Mouse (Mus musculus): ENCODE measurements around the gene Kcnq1.

Kcnq1 gene

GRCm38 (mm10) chr7:143106062-143106461 is at the start of gene Kcnq1:
Kcnq1 (plus strand) TSS chr7:143106362.
- Histone ChIP-seq H3K9me3 (ENCODE audit: low read length) (no peaks in the 10 kb centered on the region), H3K4me1 (replicated peaks; ENCODE audit: low read depth, low read length) (peaks cover 23% of the 10 kb centered on the region), H3K36me3 (ENCODE audit: insufficient read depth, low read length) (no peaks in the 10 kb centered on the region), H3K4me3 (replicated peaks; ENCODE audit: low read length) (peak within 1 kb of the TSS; percentile 83), H3K27me3 (ENCODE audit: insufficient read depth, low read length) (peaks cover 97% of the 10 kb centered on the region)
- TF ChIP-seq CTCF (conservative IDR thresholded peaks at IDR 0.05; ENCODE audit: low read length) (no peak), NANOG (IDR thresholded peaks at IDR 0.05; ENCODE audit: borderline replicate concordance, low read length) (no peak), POU5F1 (IDR thresholded peaks at IDR 0.05; ENCODE audit: borderline replicate concordance, low read length) (no peak)

DNA sequence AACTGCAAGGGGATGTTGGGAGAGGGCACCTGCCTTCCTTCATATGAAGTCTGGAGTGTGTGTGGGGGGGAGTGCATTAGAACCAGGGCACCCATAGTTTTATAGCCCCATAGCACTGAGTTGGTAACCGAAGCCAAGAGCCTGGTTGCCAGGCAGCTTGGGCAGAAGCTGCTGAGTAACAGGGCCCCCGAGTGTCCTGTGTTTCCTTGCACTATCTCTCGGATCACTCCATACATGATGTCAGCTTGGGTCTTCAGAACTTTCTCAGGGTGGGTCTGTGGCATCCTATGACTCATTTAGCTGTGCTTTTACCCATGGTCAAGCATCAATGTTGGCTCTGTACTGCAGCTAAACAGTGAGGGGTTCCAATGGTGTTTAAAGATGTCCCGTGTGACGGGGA is 49.1 kb upstream of the Kcnq1 start:
- peak overlapping the region; percentile 17 for H3K4me3 ChIP-seq (replicated peaks; ENCODE audit: low read length)
- peaks cover 89% of the 10 kb centered on the region for H3K4me1 ChIP-seq (replicated peaks; ENCODE audit: low read depth, low read length)
- TF ChIP-seq POU5F1 (IDR thresholded peaks at IDR 0.05; ENCODE audit: borderline replicate concordance, low read length) (no peak), NANOG (IDR thresholded peaks at IDR 0.05; ENCODE audit: borderline replicate concordance, low read length) (no peak), CTCF (conservative IDR thresholded peaks at IDR 0.05; ENCODE audit: low read length) (no peak)

DNA sequence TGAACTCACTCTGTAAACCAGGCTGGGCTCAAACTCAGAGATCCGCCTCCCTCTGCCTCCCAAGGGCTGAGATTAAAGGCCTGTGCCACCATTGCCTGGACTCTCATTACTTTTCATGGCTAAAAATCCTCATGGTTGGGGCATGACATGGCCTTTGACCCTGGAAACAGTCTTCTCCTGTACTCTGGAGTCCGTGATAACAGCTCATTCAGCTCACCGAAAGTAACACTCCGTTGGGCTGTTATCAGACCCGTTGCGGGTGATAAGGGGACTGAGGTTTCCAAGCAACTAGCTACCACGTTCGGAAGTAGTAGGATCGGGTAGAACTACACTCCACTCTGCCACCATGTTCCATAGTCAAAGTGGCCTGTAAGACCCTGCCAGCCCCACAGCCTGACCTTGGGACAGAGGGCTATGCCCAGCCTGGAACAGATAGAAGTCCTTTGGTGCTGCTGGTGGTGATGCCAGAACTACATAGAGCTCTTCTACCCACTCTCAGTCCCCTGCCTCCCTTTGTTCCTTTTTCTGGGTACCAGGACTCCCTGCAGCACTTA is 48.4 kb upstream of the Kcnq1 start:
- Histone ChIP-seq H3K4me1 (replicated peaks; ENCODE audit: low read depth, low read length) (peaks cover 92% of the 10 kb centered on the region), H3K36me3 (ENCODE audit: insufficient read depth, low read length) (peaks cover 91% of the 10 kb centered on the region), H3K9me3 (ENCODE audit: low read length) (no peaks in the 10 kb centered on the region), H3K4me3 (replicated peaks; ENCODE audit: low read length) (peak overlapping the region; percentile 17; the same call in 1 of the 2 replicates), H3K27me3 (ENCODE audit: insufficient read depth, low read length) (no peaks in the 10 kb centered on the region)
- TF ChIP-seq NANOG (IDR thresholded peaks at IDR 0.05; ENCODE audit: borderline replicate concordance, low read length), result no peak
- no peak for TF ChIP-seq POU5F1 (IDR thresholded peaks at IDR 0.05; ENCODE audit: borderline replicate concordance, low read length)
- no peak for TF ChIP-seq CTCF (conservative IDR thresholded peaks at IDR 0.05; ENCODE audit: low read length)

More for the DNA sequence above, 49.1 kb upstream of the Kcnq1 start:
- Histone ChIP-seq H3K36me3 (ENCODE audit: insufficient read depth, low read length) (peaks cover 84% of the 10 kb centered on the region), H3K27me3 (ENCODE audit: insufficient read depth, low read length) (no peaks in the 10 kb centered on the region), H3K9me3 (ENCODE audit: low read length) (no peaks in the 10 kb centered on the region)

DNA sequence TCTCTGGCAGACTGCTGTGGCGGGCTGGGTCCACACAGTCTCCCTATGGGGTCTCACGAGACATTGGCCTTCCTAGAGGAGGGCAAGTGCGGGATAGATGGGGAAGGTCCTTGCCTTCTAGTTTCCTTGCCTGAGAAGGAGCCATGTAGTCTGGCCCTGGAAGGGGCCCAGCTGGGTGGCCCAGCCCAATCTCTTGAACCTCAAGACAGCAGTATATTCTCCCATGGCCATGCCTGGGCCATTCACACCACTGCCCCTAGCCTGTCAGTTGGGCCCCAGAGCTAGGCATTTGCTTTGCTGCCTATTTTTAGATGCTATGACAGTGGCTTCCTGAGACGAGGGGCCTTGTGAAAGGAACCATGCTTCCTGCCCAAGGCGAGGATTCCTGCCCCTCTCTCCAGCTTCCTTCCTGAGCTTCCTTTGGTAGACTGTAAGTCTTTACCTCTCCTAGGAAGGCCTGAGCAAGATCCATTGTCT is 47.9 kb upstream of the Kcnq1 start:
- H3K9me3 ChIP-seq (ENCODE audit: low read length), result no peaks in the 10 kb centered on the region

GRCm38 (mm10) chr7:143059202-143059870 is 46.8 kb upstream of the Kcnq1 start:
- H3K9me3 ChIP-seq (ENCODE audit: low read length), result no peaks in the 10 kb centered on the region
- H3K27me3 ChIP-seq (ENCODE audit: insufficient read depth, low read length), result no peaks in the 10 kb centered on the region
- peaks cover 100% of the 10 kb centered on the region for H3K4me1 ChIP-seq (replicated peaks; ENCODE audit: low read depth, low read length)
- TF ChIP-seq NANOG (IDR thresholded peaks at IDR 0.05; ENCODE audit: borderline replicate concordance, low read length), result no peak
- TF ChIP-seq CTCF (conservative IDR thresholded peaks at IDR 0.05; ENCODE audit: low read length), result no peak
- TF ChIP-seq POU5F1 (IDR thresholded peaks at IDR 0.05; ENCODE audit: borderline replicate concordance, low read length), result no peak
- peaks cover 100% of the 10 kb centered on the region for H3K36me3 ChIP-seq (ENCODE audit: insufficient read depth, low read length)
- H3K4me3 ChIP-seq (replicated peaks; ENCODE audit: low read length), result no peak overlapping the region

More for the DNA sequence above, 47.9 kb upstream of the Kcnq1 start:
- no peak for TF ChIP-seq CTCF (conservative IDR thresholded peaks at IDR 0.05; ENCODE audit: low read length)
- no peak for TF ChIP-seq NANOG (IDR thresholded peaks at IDR 0.05; ENCODE audit: borderline replicate concordance, low read length)
- no peak for TF ChIP-seq POU5F1 (IDR thresholded peaks at IDR 0.05; ENCODE audit: borderline replicate concordance, low read length)
- Histone ChIP-seq H3K4me3 (replicated peaks; ENCODE audit: low read length) (0 out of 2 replicates have a peak overlapping the region, but pooled peaks have one; percentile 17), H3K4me1 (replicated peaks; ENCODE audit: low read depth, low read length) (peaks cover 97% of the 10 kb centered on the region), H3K27me3 (ENCODE audit: insufficient read depth, low read length) (no peaks in the 10 kb centered on the region), H3K36me3 (ENCODE audit: insufficient read depth, low read length) (peaks cover 96% of the 10 kb centered on the region)

- H3K27me3 ChIP-seq (ENCODE audit: insufficient read depth, low read length), result no peaks in the 10 kb centered on the region
- peaks cover 100% of the 10 kb centered on the region for H3K36me3 ChIP-seq (ENCODE audit: insufficient read depth, low read length)
- TF ChIP-seq POU5F1 (IDR thresholded peaks at IDR 0.05; ENCODE audit: borderline replicate concordance, low read length) (no peak), CTCF (conservative IDR thresholded peaks at IDR 0.05; ENCODE audit: low read length) (no peak), NANOG (IDR thresholded peaks at IDR 0.05; ENCODE audit: borderline replicate concordance, low read length) (no peak)
- peaks cover 100% of the 10 kb centered on the region for H3K4me1 ChIP-seq (replicated peaks; ENCODE audit: low read depth, low read length)
- no peaks in the 10 kb centered on the region for H3K9me3 ChIP-seq (ENCODE audit: low read length)
- peak overlapping the region; percentile 33; the same call in 1 of the 2 replicates for H3K4me3 ChIP-seq (replicated peaks; ENCODE audit: low read length)
These were observed 43.5 kb upstream of the Kcnq1 start for GRCm38 (mm10) chr7:143062704-143063103.

GRCm38 (mm10) chr7:143064226-143064625 is 41.9 kb upstream of the Kcnq1 start:
- no peak for TF ChIP-seq CTCF (conservative IDR thresholded peaks at IDR 0.05; ENCODE audit: low read length)
- peaks cover 93% of the 10 kb centered on the region for H3K36me3 ChIP-seq (ENCODE audit: insufficient read depth, low read length)

DNA sequence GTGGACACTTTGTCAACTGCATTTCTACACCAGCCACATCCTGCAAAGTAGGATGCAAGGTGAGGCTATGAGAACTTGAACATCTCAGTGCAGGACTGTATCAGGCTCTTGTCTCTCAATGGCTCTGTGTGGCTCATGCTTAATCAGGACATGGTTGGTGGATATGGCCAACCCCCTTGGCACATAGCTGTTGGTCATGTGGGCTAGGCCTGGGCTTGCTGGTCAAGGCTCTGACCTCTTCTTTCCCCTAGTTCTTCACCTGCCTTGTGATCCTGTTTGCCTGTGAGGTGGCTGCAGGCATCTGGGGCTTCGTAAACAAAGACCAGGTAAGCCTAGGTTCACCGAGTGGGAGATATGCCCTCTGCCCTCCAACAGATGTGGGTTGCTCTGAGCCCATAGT is 40.5 kb upstream of the Kcnq1 start:
- no peak overlapping the region for H3K4me3 ChIP-seq (replicated peaks; ENCODE audit: low read length)
- TF ChIP-seq CTCF (conservative IDR thresholded peaks at IDR 0.05; ENCODE audit: low read length) (no peak), NANOG (IDR thresholded peaks at IDR 0.05; ENCODE audit: borderline replicate concordance, low read length) (no peak), POU5F1 (IDR thresholded peaks at IDR 0.05; ENCODE audit: borderline replicate concordance, low read length) (no peak)
- no peaks in the 10 kb centered on the region for H3K27me3 ChIP-seq (ENCODE audit: insufficient read depth, low read length)
- H3K9me3 ChIP-seq (ENCODE audit: low read length), result no peaks in the 10 kb centered on the region
- H3K4me1 ChIP-seq (replicated peaks; ENCODE audit: low read depth, low read length), result peaks cover 92% of the 10 kb centered on the region
- H3K36me3 ChIP-seq (ENCODE audit: insufficient read depth, low read length), result peaks cover 86% of the 10 kb centered on the region

More at GRCm38 (mm10) chr7:143064226-143064625, 41.9 kb upstream of the Kcnq1 start:
- Histone ChIP-seq H3K9me3 (ENCODE audit: low read length) (no peaks in the 10 kb centered on the region), H3K27me3 (ENCODE audit: insufficient read depth, low read length) (no peaks in the 10 kb centered on the region), H3K4me1 (replicated peaks; ENCODE audit: low read depth, low read length) (peaks cover 96% of the 10 kb centered on the region), H3K4me3 (replicated peaks; ENCODE audit: low read length) (no peak overlapping the region)
